Mouse (Mus musculus) heart, embryonic 15.5 days (tissue): Measurements from ENCODE around the gene Nckap5l. TPM values are rescaled to one million over a fixed set of nuclear protein-coding genes. Genes with fewer than 3 reads are reported as not detected.

Experiments
- ATAC-seq: fragments of 200-750 bp; cut with Nextera tagmentation; replicated peaks from 2 replicates; pipeline ENCODE4 v1.8.0; 2017; ENCODE audit warnings: low read depth, moderate TSS enrichment; ENCODE audit not compliant: insufficient number of reproducible peaks, insufficient read depth, low FRiP score
- H3K27ac ChIP-seq: fragments of 300-500 bp; sonication (generic); 2 replicates; pipeline ENCODE4 v1.5.1; 2015; ENCODE audit warnings: mild to moderate bottlenecking, inconsistent platforms
- H3K27me3 ChIP-seq: fragments of 300-500 bp; sonication (generic); 2 replicates; pipeline ENCODE4 v1.6.1; 2015; ENCODE audit warnings: inconsistent platforms
- H3K36me3 ChIP-seq: fragments of 300-500 bp; sonication (generic); 2 replicates; pipeline ENCODE4 v1.6.1; 2015; ENCODE audit warnings: mild to moderate bottlenecking, inconsistent platforms
- H3K4me1 ChIP-seq: fragments of 300-500 bp; sonication (generic); replicated peaks from 2 replicates; pipeline ENCODE4 v1.6.1; 2015; ENCODE audit warnings: inconsistent platforms
- H3K4me2 ChIP-seq: fragments of 300-500 bp; sonication (generic); 2 replicates; pipeline ENCODE4 v1.6.1; 2015; ENCODE audit warnings: inconsistent platforms, mild to moderate bottlenecking, moderate library complexity
- H3K4me3 ChIP-seq: fragments of 300-500 bp; sonication (generic); 2 replicates; pipeline ENCODE4 v1.5.1; 2015; ENCODE audit warnings: mild to moderate bottlenecking, inconsistent platforms
- H3K9ac ChIP-seq: fragments of 300-500 bp; sonication (generic); 2 replicates; pipeline ENCODE4 v1.6.1; 2015; ENCODE audit warnings: mild to moderate bottlenecking, inconsistent platforms
- H3K9me3 ChIP-seq: fragments of 300-500 bp; sonication (generic); replicated peaks from 2 replicates; pipeline ENCODE4 v1.6.1; 2016; ENCODE audit warnings: inconsistent platforms
- WGBS: fragments of 180-500 bp; shearing (Covaris S2); methylation state at CpG from one replicate; pipeline ENCODE4 v1.1.7; 2015; ENCODE audit warnings: mixed read lengths; 5-methylcytosine and 5-hydroxymethylcytosine counted together
- polyA plus RNA-seq: library from polyadenylated mRNA; unstranded; fragments of >200 nt; fragmentation: Nextera tagmentation; extraction: Ambion mirVana; gene quantifications from 2 replicates; pipeline ENCODE4 v1.2.1, GENCODE M21; 2015

Nckap5l gene
- polyA plus RNA-seq, 1 experiment from 2014 or later: 6.8 TPM

DNA sequence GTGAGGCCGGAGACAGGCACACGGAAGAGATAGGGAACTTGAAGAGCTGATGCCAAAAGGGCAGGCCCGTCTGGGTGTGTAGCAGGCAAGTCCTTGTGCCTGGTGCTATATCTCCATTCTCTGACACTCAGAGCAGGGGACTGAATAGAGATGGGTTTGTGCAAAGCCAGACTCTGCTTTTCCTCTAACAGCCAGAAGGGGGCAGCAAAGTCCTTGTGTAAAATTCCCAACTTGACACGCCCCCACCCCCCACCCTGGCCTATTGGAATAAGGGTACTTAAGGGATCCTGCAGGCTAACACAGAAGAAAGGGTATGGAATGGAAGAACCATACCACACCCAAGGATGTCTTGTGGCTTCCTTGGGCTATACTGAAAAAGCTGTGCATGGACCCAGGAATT lies 39.5 kb upstream of the Nckap5l start:
- WGBS: 11% methylated on average over 4 of the region's 4 CpGs
- Histone ChIP-seq H3K27me3 (peaks cover 42% of the 10 kb centered on the region), H3K27ac (peak overlapping the region; percentile 67)

DNA sequence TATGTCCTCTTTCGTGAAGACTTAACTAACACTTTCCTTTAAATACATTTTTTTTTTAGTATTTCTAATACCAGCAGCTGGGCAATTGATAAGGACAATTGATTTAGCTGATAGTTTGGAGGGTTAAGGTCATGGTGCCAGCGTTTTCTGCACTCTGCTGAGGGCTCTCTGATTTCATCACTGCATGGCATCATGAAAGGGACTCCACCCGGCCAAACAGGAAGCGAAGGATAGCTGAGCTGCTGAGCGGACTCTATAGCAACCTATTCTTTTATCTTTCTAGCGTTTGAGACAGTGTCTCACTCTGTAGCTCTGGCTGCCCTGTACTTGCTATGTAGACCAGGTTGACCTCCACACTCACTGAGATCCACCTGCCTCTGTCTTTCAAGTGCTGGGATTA lies 27.2 kb upstream of the Nckap5l start:
- Histone ChIP-seq H3K36me3 (no peaks in the 10 kb centered on the region), H3K4me1 (no peaks in the 10 kb centered on the region), H3K9ac (no peak overlapping the region), H3K9me3 (no peaks in the 10 kb centered on the region), H3K27ac (no peak overlapping the region), H3K4me2 (no peak overlapping the region), H3K27me3 (no peaks in the 10 kb centered on the region), H3K4me3 (no peak overlapping the region)
- no peak for ATAC-seq
- 54% methylated on average over 6 of the region's 6 CpGs for WGBS

More for the DNA sequence above, 39.5 kb upstream of the Nckap5l start:
- H3K36me3 ChIP-seq: no peaks in the 10 kb centered on the region
- no peak overlapping the region for H3K9ac ChIP-seq
- peak overlapping the region; percentile 38; the same call in 1 of the 2 replicates for H3K4me2 ChIP-seq
- H3K9me3 ChIP-seq: no peaks in the 10 kb centered on the region
- ATAC-seq: no peak
- no peak overlapping the region for H3K4me3 ChIP-seq
- peaks cover 47% of the 10 kb centered on the region for H3K4me1 ChIP-seq

DNA sequence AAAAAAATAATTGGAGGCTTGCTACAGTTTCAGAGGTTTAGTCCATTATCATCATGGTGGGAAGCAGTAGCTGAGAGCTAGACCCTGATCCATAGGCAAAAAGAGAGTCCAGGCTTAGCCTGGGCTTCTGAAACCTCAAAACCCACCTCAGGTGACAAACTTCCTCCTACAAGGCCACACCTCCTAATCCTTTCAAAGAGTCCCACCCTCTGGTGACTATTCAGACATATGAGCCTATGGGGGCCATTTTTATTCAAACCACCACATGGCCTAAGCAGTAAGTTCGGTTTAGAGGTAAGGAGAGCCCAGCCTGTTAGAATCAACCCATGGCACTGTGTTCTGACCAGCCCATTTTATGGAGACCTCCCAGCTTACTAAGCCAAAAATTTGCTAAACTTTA lies 18.3 kb upstream of the Nckap5l start:
- H3K36me3 ChIP-seq: no peaks in the 10 kb centered on the region
- 66% methylated on average over 1 of the region's 1 CpGs for WGBS

DNA sequence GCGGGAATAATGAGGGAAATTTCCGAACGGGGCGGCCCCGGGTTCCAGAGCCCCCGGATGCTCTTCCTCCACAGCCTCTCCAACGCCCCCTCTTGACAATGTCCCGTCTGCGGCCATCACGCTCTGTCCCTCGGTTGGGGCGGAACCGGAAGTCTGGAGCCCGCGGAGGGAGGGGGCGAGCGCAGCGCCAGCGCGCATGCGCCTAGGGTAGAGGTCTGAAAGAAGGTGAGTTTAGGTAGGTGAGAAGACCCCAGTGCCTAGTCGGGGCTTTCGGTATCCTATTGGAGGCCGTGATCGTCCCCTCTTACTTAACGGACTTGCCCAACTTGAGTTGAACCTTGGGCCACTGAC lies 17.0 kb upstream of the Nckap5l start, which contains the start of gene Bcdin3d:
Gene Bcdin3d (minus strand): TSS at position 155 of the 351 bp plus-strand sequence.
- under 1% methylated on average over 26 of the region's 26 CpGs for WGBS
- Histone ChIP-seq H3K9ac (peak within 1 kb of the TSS; percentile 89), H3K27me3 (no peaks in the 10 kb centered on the region), H3K36me3 (no peaks in the 10 kb centered on the region), H3K4me1 (peaks cover 25% of the 10 kb centered on the region), H3K4me3 (peak within 1 kb of the TSS; percentile 90), H3K4me2 (peak within 1 kb of the TSS; percentile 86), H3K9me3 (no peaks in the 10 kb centered on the region), H3K27ac (peak within 1 kb of the TSS; percentile 95)
- ATAC-seq: peak; percentile 82

More for the DNA sequence above, 18.3 kb upstream of the Nckap5l start:
- Histone ChIP-seq H3K27me3 (no peaks in the 10 kb centered on the region), H3K4me2 (no peak overlapping the region), H3K9ac (no peak overlapping the region), H3K9me3 (no peaks in the 10 kb centered on the region), H3K4me3 (no peak overlapping the region), H3K4me1 (peaks cover 17% of the 10 kb centered on the region), H3K27ac (no peak overlapping the region)
- no peak for ATAC-seq

DNA sequence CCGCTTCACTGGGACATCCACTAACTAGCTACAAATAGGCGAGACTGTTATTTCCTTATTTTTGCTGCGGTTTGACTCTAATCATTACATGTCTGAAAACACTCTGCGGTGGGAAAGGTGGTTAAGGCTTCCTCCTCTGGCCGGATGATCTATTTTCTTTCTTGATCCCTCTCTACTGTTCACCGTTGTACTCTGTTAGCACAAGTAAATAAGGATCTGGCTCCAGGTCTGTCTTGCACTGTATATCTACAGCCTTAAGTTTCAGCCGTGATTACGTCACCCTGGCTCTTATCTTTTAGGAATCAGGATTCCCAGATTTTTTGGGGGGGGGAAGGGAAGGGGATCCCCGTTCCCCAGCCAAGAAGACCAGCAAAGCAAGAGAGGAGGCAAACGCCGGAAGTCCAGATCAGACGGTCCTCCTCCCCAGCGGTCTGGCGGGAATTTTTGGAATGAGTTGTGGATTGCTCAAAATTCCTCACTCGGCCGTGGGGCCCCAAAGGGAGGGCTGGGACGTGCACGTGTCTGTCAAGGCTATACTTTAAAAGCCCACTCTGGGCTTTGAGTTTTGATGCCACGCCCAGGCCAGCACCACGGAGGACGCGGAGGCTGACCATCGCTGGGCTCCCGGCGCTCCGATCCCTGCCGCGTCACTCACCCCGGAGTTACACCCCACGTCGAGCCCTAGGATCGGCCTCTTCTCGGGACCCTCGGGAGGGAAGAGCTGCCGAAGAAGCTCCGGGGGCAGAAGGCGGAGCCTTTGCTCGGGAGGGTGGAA lies 16.4 kb upstream of the Nckap5l start:
- H3K27ac ChIP-seq: peak overlapping the region; percentile 95
- 3% methylated on average over 38 of the region's 38 CpGs for WGBS

DNA sequence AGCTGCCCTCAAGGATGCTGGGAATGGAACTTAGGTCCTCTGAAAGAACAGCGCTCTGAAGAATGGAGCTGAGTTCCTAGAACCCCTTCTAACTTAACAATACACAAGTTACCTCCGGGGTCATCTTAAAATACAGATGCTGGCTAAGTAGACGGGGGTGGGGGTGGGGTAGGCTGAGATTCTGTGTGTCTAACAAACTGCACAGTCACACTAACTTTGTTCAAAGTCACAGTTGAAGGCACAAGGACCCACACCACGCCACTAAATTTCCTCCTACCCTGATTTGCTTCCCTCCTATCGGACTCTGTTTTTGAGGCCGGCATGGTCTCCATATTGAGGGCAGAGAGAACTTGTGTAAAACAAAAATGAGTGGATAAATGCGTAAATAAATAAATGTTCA lies 15.4 kb upstream of the Nckap5l start:
- 83% methylated on average over 7 of the region's 7 CpGs for WGBS
- Histone ChIP-seq H3K9ac (no peak overlapping the region), H3K4me3 (no peak overlapping the region), H3K4me2 (no peak overlapping the region), H3K36me3 (no peaks in the 10 kb centered on the region), H3K4me1 (peaks cover 31% of the 10 kb centered on the region), H3K9me3 (no peaks in the 10 kb centered on the region), H3K27ac (no peak overlapping the region), H3K27me3 (no peaks in the 10 kb centered on the region)
- no peak for ATAC-seq

More for the DNA sequence above, 16.4 kb upstream of the Nckap5l start:
- ATAC-seq: peak; percentile 81
- peaks cover 25% of the 10 kb centered on the region for H3K4me1 ChIP-seq
- no peaks in the 10 kb centered on the region for H3K36me3 ChIP-seq
- H3K4me2 ChIP-seq: peak overlapping the region; percentile 86
- no peaks in the 10 kb centered on the region for H3K9me3 ChIP-seq
- peak overlapping the region; percentile 89 for H3K9ac ChIP-seq
- peak overlapping the region; percentile 90 for H3K4me3 ChIP-seq
- H3K27me3 ChIP-seq: no peaks in the 10 kb centered on the region

DNA sequence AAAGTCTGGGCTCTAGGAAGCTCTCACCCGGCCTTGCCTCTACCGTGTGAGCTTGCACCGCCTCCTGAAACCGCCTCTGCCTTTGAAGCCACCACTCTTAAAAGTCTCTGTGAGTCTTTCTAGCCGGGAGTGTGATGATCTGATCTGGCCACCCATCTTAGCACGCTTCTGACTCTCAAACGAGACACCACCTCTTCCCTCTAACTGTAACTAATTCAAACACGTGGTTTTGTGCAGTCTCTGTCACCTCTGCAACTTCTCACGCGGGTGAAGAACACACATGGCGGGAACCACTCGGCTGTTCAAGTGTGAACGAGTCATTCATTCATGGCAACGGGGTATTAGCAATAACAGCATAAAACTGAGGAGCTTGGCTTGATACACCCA lies 14.1 kb upstream of the Nckap5l start:
- H3K4me2 ChIP-seq: no peak overlapping the region
- H3K9ac ChIP-seq: no peak overlapping the region
- no peaks in the 10 kb centered on the region for H3K36me3 ChIP-seq
- H3K4me3 ChIP-seq: no peak overlapping the region
- ATAC-seq: no peak
- H3K27me3 ChIP-seq: no peaks in the 10 kb centered on the region
- 69% methylated on average over 14 of the region's 14 CpGs for WGBS
- H3K27ac ChIP-seq: no peak overlapping the region
- no peaks in the 10 kb centered on the region for H3K9me3 ChIP-seq
- peaks cover 32% of the 10 kb centered on the region for H3K4me1 ChIP-seq

DNA sequence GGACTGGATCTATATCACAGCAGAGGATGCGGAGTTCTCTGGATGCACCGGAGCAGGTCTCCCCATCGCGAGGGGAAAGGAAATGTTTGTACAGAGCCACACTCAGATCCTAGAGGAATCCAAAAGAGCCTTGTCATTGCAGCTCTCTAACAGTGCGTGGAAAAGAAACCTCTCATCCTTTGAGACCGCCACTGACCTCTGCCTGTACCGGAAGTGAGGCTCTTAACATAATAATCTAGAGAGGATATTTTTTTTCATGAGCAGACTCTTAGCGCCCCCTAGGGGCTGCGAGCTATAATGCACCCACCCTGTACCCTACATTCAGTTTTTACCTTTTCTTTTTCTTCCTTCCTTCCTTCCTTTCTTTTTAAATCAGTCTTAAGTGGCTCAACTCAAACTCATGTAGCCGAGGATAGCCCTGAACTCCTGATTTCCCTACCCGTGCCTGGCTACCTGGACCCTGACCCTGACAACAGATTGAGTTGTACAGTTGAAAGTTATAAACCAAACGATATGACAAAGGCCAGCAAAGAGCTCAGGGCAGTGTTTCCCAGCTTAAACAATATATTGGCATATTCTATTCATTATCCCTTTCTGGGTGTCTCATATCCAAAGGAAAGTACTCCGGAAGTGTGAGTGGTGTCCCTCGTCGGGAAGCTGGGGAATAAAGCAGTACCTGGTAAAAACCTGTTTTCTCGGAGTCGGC lies 13.6 kb upstream of the Nckap5l start:
- Histone ChIP-seq H3K4me1 (peaks cover 32% of the 10 kb centered on the region), H3K4me2 (peak overlapping the region; percentile 35), H3K36me3 (no peaks in the 10 kb centered on the region), H3K9ac (no peak overlapping the region), H3K27me3 (no peaks in the 10 kb centered on the region), H3K27ac (peak overlapping the region; percentile 31; the same call in 1 of the 2 replicates), H3K9me3 (no peaks in the 10 kb centered on the region), H3K4me3 (no peak overlapping the region)
- ATAC-seq: no peak
- WGBS: 53% methylated on average over 17 of the region's 17 CpGs

DNA sequence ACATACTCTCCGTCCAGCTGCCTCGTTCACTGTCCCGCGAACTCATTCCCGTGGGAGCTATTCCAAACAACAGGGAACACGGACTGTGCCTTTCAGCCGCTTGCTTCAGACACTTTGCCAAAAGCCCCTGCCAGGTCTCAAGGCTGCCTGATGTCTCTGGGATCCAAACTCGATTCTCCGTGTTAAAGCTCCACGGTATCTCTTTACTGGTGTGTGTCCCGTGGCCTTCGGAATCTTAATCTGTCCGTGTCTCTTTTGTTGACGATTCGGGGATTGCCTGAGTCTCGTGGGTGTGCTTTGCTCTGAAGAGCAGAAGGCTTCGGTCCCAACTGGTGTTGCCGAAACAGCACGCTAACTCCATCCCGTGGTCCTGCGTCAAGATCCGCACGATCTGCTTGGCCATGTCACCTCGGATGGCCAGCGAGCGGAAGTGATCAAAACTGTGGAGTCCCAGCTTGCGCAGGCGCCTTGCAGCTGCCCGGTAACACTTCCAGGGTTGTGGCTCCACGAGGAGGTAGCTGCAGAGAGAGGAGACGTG lies 12.7 kb upstream of the Nckap5l start:
- Histone ChIP-seq H3K4me1 (peaks cover 32% of the 10 kb centered on the region), H3K27me3 (no peaks in the 10 kb centered on the region), H3K36me3 (no peaks in the 10 kb centered on the region), H3K9me3 (no peaks in the 10 kb centered on the region), H3K9ac (no peak overlapping the region), H3K4me2 (no peak overlapping the region), H3K4me3 (no peak overlapping the region), H3K27ac (peak overlapping the region; percentile 31)
- WGBS: 78% methylated on average over 31 of the region's 31 CpGs
- no peak for ATAC-seq

DNA sequence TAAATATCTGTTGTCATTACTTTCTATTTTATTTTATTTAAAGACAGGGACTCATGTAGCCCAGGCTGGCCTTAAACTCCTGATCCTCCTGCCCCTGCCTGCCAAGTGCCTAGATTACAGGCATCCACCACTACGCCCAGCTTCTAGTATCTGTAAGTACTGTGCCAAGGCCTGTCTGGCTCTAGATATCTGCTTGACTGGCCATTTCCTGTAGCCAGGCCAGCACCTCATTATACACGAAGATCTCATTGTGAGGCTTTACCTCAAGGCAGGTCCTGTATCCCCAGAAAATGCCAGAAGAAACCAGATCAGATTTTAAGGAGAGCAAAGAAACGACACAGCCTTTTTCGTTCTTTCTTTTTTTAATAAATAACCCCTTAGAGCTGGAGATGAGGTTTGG lies 12.2 kb upstream of the Nckap5l start:
- 79% methylated on average over 4 of the region's 4 CpGs for WGBS
- H3K27ac ChIP-seq: peak overlapping the region; percentile 31
- H3K9me3 ChIP-seq: no peaks in the 10 kb centered on the region
- peaks cover 29% of the 10 kb centered on the region for H3K4me1 ChIP-seq
- H3K9ac ChIP-seq: no peak overlapping the region
- H3K4me3 ChIP-seq: no peak overlapping the region
- no peaks in the 10 kb centered on the region for H3K36me3 ChIP-seq
- ATAC-seq: no peak
- H3K4me2 ChIP-seq: no peak overlapping the region
- no peaks in the 10 kb centered on the region for H3K27me3 ChIP-seq

DNA sequence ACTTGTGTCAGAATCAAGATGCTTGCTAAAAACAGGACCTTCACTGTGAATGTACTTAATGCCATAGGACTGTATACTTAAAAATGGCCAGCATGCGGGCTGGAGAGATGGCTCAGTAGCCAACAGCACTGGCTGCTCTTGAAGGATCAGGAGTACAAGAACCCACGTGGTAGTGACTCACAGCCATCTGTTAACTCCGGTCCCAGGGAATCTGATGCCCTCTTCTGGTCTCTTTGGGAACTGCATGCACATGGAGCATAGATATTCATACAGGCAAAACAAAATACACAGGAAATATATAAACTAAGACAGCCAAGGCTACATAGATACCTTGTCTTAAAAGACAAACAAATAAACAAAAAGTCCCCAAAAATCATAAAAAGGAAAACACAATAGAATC lies 11.5 kb upstream of the Nckap5l start:
- no peak for ATAC-seq
- H3K27ac ChIP-seq: no peak overlapping the region
- H3K36me3 ChIP-seq: no peaks in the 10 kb centered on the region
- no peak overlapping the region for H3K9ac ChIP-seq
- no peak overlapping the region for H3K4me2 ChIP-seq
- 35% methylated on average over 3 of the region's 3 CpGs for WGBS
- no peak overlapping the region for H3K4me3 ChIP-seq
- no peaks in the 10 kb centered on the region for H3K27me3 ChIP-seq
- peaks cover 28% of the 10 kb centered on the region for H3K4me1 ChIP-seq
- H3K9me3 ChIP-seq: no peaks in the 10 kb centered on the region
